Mouse (Mus musculus) lung, adult 2 months (tissue): ENCODE measurements around the gene Tubb4b.

Experiments
- CTCF ChIP-seq: fragments of 200-500 bp; IDR thresholded peaks from 2 replicates; pipeline ENCODE4 v1.5.1; 2011; ENCODE audit warnings: mild to moderate bottlenecking, low read length, control low read depth; ENCODE audit not compliant: insufficient read depth
- POLR2A ChIP-seq: fragments of 200-500 bp; IDR thresholded peaks from 2 replicates; pipeline ENCODE4 v1.6.1; 2011; ENCODE audit warnings: low read depth, mild to moderate bottlenecking, control low read depth, low read length, borderline replicate concordance; ENCODE audit errors: extremely low read depth

DNA sequence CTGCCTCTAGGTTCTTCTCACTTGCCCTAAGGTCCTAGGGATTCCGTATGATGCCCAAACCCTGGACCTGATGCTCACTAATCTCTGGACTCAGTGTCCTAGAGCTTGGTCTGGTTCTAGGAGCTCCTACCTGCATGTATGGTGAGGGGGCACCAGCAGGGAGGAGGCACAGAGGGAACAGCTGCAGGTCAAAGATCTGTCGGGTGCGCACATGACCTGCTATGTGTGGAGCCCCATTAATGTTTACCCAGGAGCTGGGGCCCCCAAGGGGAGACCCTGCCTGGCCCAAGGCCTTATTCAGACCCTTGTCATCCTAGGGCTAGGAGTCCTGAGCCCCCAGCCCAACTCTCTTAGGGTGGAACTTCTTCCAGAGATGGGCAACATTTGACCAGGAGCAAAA is 9.5 kb upstream of the Tubb4b start, which contains the start of gene Slc34a3:
- TF ChIP-seq CTCF (no peak), POLR2A (no peak)
